Mouse (Mus musculus): ENCODE data around the gene Mta2.

GRCm38 (mm10) chr19:8989567-8990431 lies 48.1 kb downstream of the Mta2 start:
- TF ChIP-seq CTCF (IDR thresholded peaks at IDR 0.05; ENCODE audit: extremely low read depth, insufficient read depth, low read length) (no peak), POLR2A (IDR thresholded peaks at IDR 0.05; ENCODE audit: extremely low read depth, insufficient read depth, low read length) (no peak)

Measured in cortical plate, adult 2 months (tissue).